Mouse (Mus musculus) CH12.LX (cell line): ENCODE measurements at regions not wholly inside any gene's neighbourhood (a gene's known extent, or its start where the extent isn't known, plus 50 kb on each side); places are given as distances from the start of the nearest gene placed in this dataset.

Source experiments
- DNase-seq: peaks from one replicate; pipeline ENCODE4 v3.0.0-alpha.2; 2013; ENCODE audit errors: extremely low read depth
- H3K27ac ChIP-seq: 2 replicates; pipeline ENCODE4 v1.5.1; 2012; ENCODE audit warnings: low read depth, mild to moderate bottlenecking, control low read depth, moderate library complexity; ENCODE audit not compliant: insufficient read depth
- H3K27me3 ChIP-seq: replicated peaks from 2 replicates; pipeline ENCODE3; 2012; ENCODE audit warnings: inconsistent platforms
- H3K36me3 ChIP-seq, 2 experiments: replicated peaks in 1 of 2; 2 replicates each; pipeline versions ENCODE3 to v1.6.1; 2012; ENCODE audit warnings: inconsistent platforms in 1 of 2, low read length in 1 of 2, mild to moderate bottlenecking in 1 of 2, mixed read lengths in 1 of 2, moderate library complexity in 1 of 2; ENCODE audit not compliant: control insufficient read depth in 1 of 2, insufficient read depth in 1 of 2
- H3K4me1 ChIP-seq, 2 experiments: 2 replicates each; pipeline ENCODE4 v1.6.1; 2012; ENCODE audit warnings: inconsistent platforms in 1 of 2, moderate library complexity in 1 of 2; ENCODE audit not compliant: insufficient read depth in 2 of 2, control insufficient read depth in 1 of 2
- H3K4me2 ChIP-seq: 2 replicates; pipeline ENCODE4 v1.6.1; 2012; ENCODE audit warnings: low read depth, mild to moderate bottlenecking, control low read depth; ENCODE audit not compliant: poor library complexity, insufficient read depth, severe bottlenecking
- H3K4me3 ChIP-seq, 3 experiments: fragments of 150-350 bp in 1 of 3; sonication (generic) in 1 of 3; replicated peaks in 1 of 3; 2 replicates each; pipeline versions ENCODE3 to v1.5.1; 2011 to 2012; ENCODE audit warnings: low read depth in 2 of 3, low read length in 2 of 3, mild to moderate bottlenecking in 2 of 3, moderate library complexity in 2 of 3, control low read depth in 1 of 3, improper control_type of control experiment in 1 of 3, inconsistent platforms in 1 of 3, mixed read lengths in 1 of 3; ENCODE audit not compliant: poor library complexity in 1 of 3
- H3K79me2 ChIP-seq: replicated peaks from 2 replicates; pipeline ENCODE4 v1.6.1; 2012; ENCODE audit warnings: mild to moderate bottlenecking, moderate library complexity; ENCODE audit not compliant: control insufficient read depth, poor library complexity, insufficient read depth, severe bottlenecking; ENCODE audit errors: extremely low read depth
- H3K9ac ChIP-seq: 2 replicates; pipeline ENCODE4 v1.6.1; 2012; ENCODE audit warnings: low read depth, mild to moderate bottlenecking, control low read depth, moderate library complexity; ENCODE audit not compliant: insufficient read depth
- H3K9me3 ChIP-seq: replicated peaks from 2 replicates; pipeline ENCODE3; 2012; ENCODE audit warnings: low read length, inconsistent platforms, mixed read lengths
- BHLHE40 ChIP-seq: IDR thresholded peaks from 2 replicates; pipeline ENCODE4 v1.6.1; 2011; ENCODE audit warnings: mild to moderate bottlenecking, low read depth, low read length, improper control_type of control experiment
- CHD2 ChIP-seq: IDR thresholded peaks from 2 replicates; pipeline ENCODE4 v1.6.1; 2011; ENCODE audit warnings: low read length, improper control_type of control experiment
- CTCF ChIP-seq, 2 experiments: IDR thresholded peaks in 1 of 2; conservative IDR thresholded peaks in 1 of 2; 2 replicates each; pipeline ENCODE4 v1.5.1; 2011 to 2012; ENCODE audit warnings: low read depth in 2 of 2, low read length in 2 of 2, improper control_type of control experiment in 1 of 2, inconsistent platforms in 1 of 2, mild to moderate bottlenecking in 1 of 2, moderate library complexity in 1 of 2
- EP300 ChIP-seq: IDR thresholded peaks from 2 replicates; pipeline ENCODE4 v1.6.1; 2011; ENCODE audit warnings: low read length, improper control_type of control experiment
- ETS1 ChIP-seq: conservative IDR thresholded peaks from 2 replicates; pipeline ENCODE4 v1.6.1; 2012; ENCODE audit warnings: low read depth, mild to moderate bottlenecking, inconsistent platforms, low read length, improper control_type of control experiment, moderate library complexity
- GABPA ChIP-seq: IDR thresholded peaks from 2 replicates; pipeline ENCODE4 v1.6.1; 2012; ENCODE audit warnings: low read depth, low read length, improper control_type of control experiment, inconsistent platforms; ENCODE audit not compliant: insufficient replicate concordance
- HCFC1 ChIP-seq: IDR thresholded peaks from 2 replicates; pipeline ENCODE4 v1.6.1; 2012; ENCODE audit warnings: low read depth, mild to moderate bottlenecking, inconsistent platforms, low read length, improper control_type of control experiment
- JUN ChIP-seq: IDR thresholded peaks from 2 replicates; pipeline ENCODE4 v1.6.1; 2011; ENCODE audit warnings: low read depth, mild to moderate bottlenecking, low read length, improper control_type of control experiment, moderate library complexity; ENCODE audit not compliant: insufficient read depth
- JUND ChIP-seq: conservative IDR thresholded peaks from 2 replicates; pipeline ENCODE4 v1.6.1; 2011; ENCODE audit warnings: low read depth, low read length, improper control_type of control experiment
- KAT2A ChIP-seq: IDR thresholded peaks from 2 replicates; pipeline ENCODE4 v1.6.1; 2012; ENCODE audit warnings: low read length, improper control_type of control experiment, inconsistent platforms; ENCODE audit not compliant: insufficient replicate concordance
- MAFK ChIP-seq: IDR thresholded peaks from 2 replicates; pipeline ENCODE4 v1.6.1; 2011; ENCODE audit warnings: low read length, improper control_type of control experiment; ENCODE audit not compliant: insufficient replicate concordance
- MEF2A ChIP-seq: IDR thresholded peaks from 2 replicates; pipeline ENCODE4 v1.6.1; 2014; ENCODE audit warnings: low read depth, mild to moderate bottlenecking, inconsistent platforms, low read length, improper control_type of control experiment, borderline replicate concordance
- MYC ChIP-seq: IDR thresholded peaks from 2 replicates; pipeline ENCODE4 v1.6.1; 2011; ENCODE audit warnings: low read depth, mild to moderate bottlenecking, improper control_type of control experiment, low read length
- PAX5 ChIP-seq: IDR thresholded peaks from 2 replicates; pipeline ENCODE4 v1.6.1; 2012; ENCODE audit warnings: low read length, inconsistent platforms, mixed read lengths
- POLR2A ChIP-seq: IDR thresholded peaks from 2 replicates; pipeline ENCODE4 v1.6.1; 2011; ENCODE audit warnings: low read depth, mild to moderate bottlenecking, improper control_type of control experiment, low read length
- POLR2AphosphoS2 ChIP-seq: IDR thresholded peaks from 2 replicates; pipeline ENCODE4 v1.6.1; 2011; ENCODE audit warnings: low read depth, low read length, improper control_type of control experiment
- RAD21 ChIP-seq: IDR thresholded peaks from 2 replicates; pipeline ENCODE4 v1.6.1; 2011; ENCODE audit warnings: low read depth, mild to moderate bottlenecking, low read length, improper control_type of control experiment, moderate library complexity
- SIN3A ChIP-seq: IDR thresholded peaks from 2 replicates; pipeline ENCODE4 v1.6.1; 2012; ENCODE audit warnings: low read length, improper control_type of control experiment, inconsistent platforms
- SMC3 ChIP-seq: IDR thresholded peaks from 2 replicates; pipeline ENCODE4 v1.6.1; 2011; ENCODE audit warnings: low read depth, low read length, improper control_type of control experiment
- TBP ChIP-seq: conservative IDR thresholded peaks from 2 replicates; pipeline ENCODE4 v1.6.1; 2011; ENCODE audit warnings: low read depth, low read length, improper control_type of control experiment
- TCF12 ChIP-seq: IDR thresholded peaks from 2 replicates; pipeline ENCODE4 v1.6.1; 2014; ENCODE audit warnings: low read depth, mild to moderate bottlenecking, inconsistent platforms, low read length, improper control_type of control experiment
- UBTF ChIP-seq: IDR thresholded peaks from 2 replicates; pipeline ENCODE4 v1.6.1; 2012; ENCODE audit warnings: low read depth, mild to moderate bottlenecking, inconsistent platforms, low read length, improper control_type of control experiment, moderate library complexity
- USF1 ChIP-seq: IDR thresholded peaks from 2 replicates; pipeline ENCODE4 v1.6.1; 2014; ENCODE audit warnings: low read depth, mild to moderate bottlenecking, inconsistent platforms, low read length, improper control_type of control experiment
- USF2 ChIP-seq: conservative IDR thresholded peaks from 2 replicates; pipeline ENCODE4 v1.6.1; 2011; ENCODE audit warnings: low read depth, low read length, improper control_type of control experiment
- dilution Hi-C: fragments of 300-500 bp; cut with MboI; formaldehyde crosslinking; loops from 2 replicates; pipeline ENCODE4 v1.14.3; 2020; ENCODE audit warnings: low sequenced_read_pairs; ENCODE audit not compliant: extremely low pct_unique_long_range_greater_than_20kb, extremely low pct_ligation_motif_present
- in situ Hi-C: fragments of 300-500 bp; cut with MboI; formaldehyde crosslinking; loops from 3 replicates; pipeline ENCODE4 v1.14.3; 2019; ENCODE audit warnings: low sequenced_read_pairs, low pct_ligation_motif_present, low pct_unique_long_range_greater_than_20kb, mixed read lengths

- in situ Hi-C loops: no loop called here
- H3K79me2 ChIP-seq: no peaks in the 10 kb centered on the region
These were observed 367.0 kb upstream of the Ercc4 start for GRCm38 (mm10) chr16:12742472-12742871.

GRCm38 (mm10) chr16:12753181-12753580 is 356.3 kb upstream of the Ercc4 start:
- in situ Hi-C loops: no loop called here
- Histone ChIP-seq H3K4me1 (no peaks in the 10 kb centered on the region), H3K27me3 (peaks cover 2% of the 10 kb centered on the region)
- no peak for TF ChIP-seq KAT2A
- TF ChIP-seq TCF12: no peak
- TF ChIP-seq MEF2A: no peak
- no peak for TF ChIP-seq JUN
- TF ChIP-seq PAX5: no peak
- TF ChIP-seq BHLHE40: no peak
- no peak for TF ChIP-seq JUND
- TF ChIP-seq CHD2: no peak
- no peak for TF ChIP-seq POLR2A
- no peak for TF ChIP-seq SIN3A
- TF ChIP-seq POLR2AphosphoS2: no peak
- TF ChIP-seq, all 38 proteins: peak for 0
- H3K27ac ChIP-seq: no peak overlapping the region
- dilution Hi-C loops: no loop called here
- DNase-seq: no peak
- no peaks in the 10 kb centered on the region for H3K36me3 ChIP-seq
- H3K9ac ChIP-seq: no peak overlapping the region
- no peak overlapping the region for H3K4me3 ChIP-seq
- no peak overlapping the region for H3K4me2 ChIP-seq
- no peaks in the 10 kb centered on the region for H3K9me3 ChIP-seq
- H3K79me2 ChIP-seq: no peaks in the 10 kb centered on the region

More at GRCm38 (mm10) chr16:12742472-12742871, 367.0 kb upstream of the Ercc4 start:
- dilution Hi-C loops: no loop called here
- H3K4me2 ChIP-seq: no peak overlapping the region
- H3K36me3 ChIP-seq: no peaks in the 10 kb centered on the region
- H3K27me3 ChIP-seq: peaks cover 41% of the 10 kb centered on the region
- no peak overlapping the region for H3K9ac ChIP-seq
- no peaks in the 10 kb centered on the region for H3K4me1 ChIP-seq
- H3K9me3 ChIP-seq: no peaks in the 10 kb centered on the region
- DNase-seq: no peak
- no peak overlapping the region for H3K4me3 ChIP-seq
- TF ChIP-seq RAD21 (no peak), CTCF (conservative IDR thresholded peaks at IDR 0.05 in 1 of 2, IDR thresholded peaks at IDR 0.05 in 1 of 2; ENCODE audit: low read depth in 2 of 2, low read length in 2 of 2) (no peak), POLR2AphosphoS2 (no peak), ETS1 (no peak)
- no peak overlapping the region for H3K27ac ChIP-seq

- no peaks in the 10 kb centered on the region for H3K9me3 ChIP-seq
- H3K4me3 ChIP-seq: no peak overlapping the region
- no peaks in the 10 kb centered on the region for H3K36me3 ChIP-seq
- H3K4me2 ChIP-seq: no peak overlapping the region
- no peaks in the 10 kb centered on the region for H3K79me2 ChIP-seq
- in situ Hi-C loops (no loop called here), dilution Hi-C loops (no loop called here)
- H3K4me1 ChIP-seq: no peaks in the 10 kb centered on the region
- no peak for DNase-seq
- H3K9ac ChIP-seq: no peak overlapping the region
- H3K27ac ChIP-seq: no peak overlapping the region
- TF ChIP-seq MAFK (no peak), EP300 (no peak), BHLHE40 (no peak), USF2 (no peak), USF1 (no peak), SMC3 (no peak), TBP (no peak), MYC (no peak), JUN (no peak), UBTF (no peak), SIN3A (no peak), JUND (no peak), GABPA (no peak), KAT2A (no peak), ETS1 (no peak), PAX5 (no peak), HCFC1 (no peak)
- peaks cover 2% of the 10 kb centered on the region for H3K27me3 ChIP-seq
These were observed 355.1 kb upstream of the Ercc4 start for GRCm38 (mm10) chr16:12754361-12754760.
